Mouse (Mus musculus) myocyte (in vitro differentiated cells): ENCODE measurements around the gene Nkx2-2.

ENCODE experiments used
- CEBPB ChIP-seq: IDR thresholded peaks from 2 replicates; pipeline ENCODE4 v1.6.1; 2011; ENCODE audit warnings: mild to moderate bottlenecking, moderate library complexity; ENCODE audit not compliant: poor library complexity, insufficient read depth, severe bottlenecking
- E2F4 ChIP-seq: IDR thresholded peaks from one replicate; pipeline ENCODE4 v1.6.1; 2011; ENCODE audit warnings: mild to moderate bottlenecking, control low read depth, moderate library complexity; ENCODE audit not compliant: insufficient read depth
- POLR2A ChIP-seq: IDR thresholded peaks from one replicate; pipeline ENCODE4 v1.6.1; 2011; ENCODE audit warnings: low read depth, mild to moderate bottlenecking, control low read depth, moderate library complexity; ENCODE audit not compliant: insufficient read length
- SRF ChIP-seq: IDR thresholded peaks from one replicate; pipeline ENCODE4 v1.6.1; 2011; ENCODE audit warnings: low read depth; ENCODE audit not compliant: control insufficient read depth, insufficient read length
- TCF12 ChIP-seq: IDR thresholded peaks from one replicate; pipeline ENCODE4 v1.6.1; 2011; ENCODE audit warnings: mild to moderate bottlenecking, control low read depth; ENCODE audit not compliant: poor library complexity, insufficient read depth, severe bottlenecking
- USF1 ChIP-seq: IDR thresholded peaks from one replicate; pipeline ENCODE4 v1.6.1; 2011; ENCODE audit warnings: low read depth, mild to moderate bottlenecking, control low read depth, moderate library complexity

- TF ChIP-seq TCF12 (no peak), POLR2A (no peak), E2F4 (no peak), USF1 (no peak), SRF (no peak), CEBPB (no peak)
Measured at GRCm38 (mm10) chr2:147180649-147181303, 13.3 kb downstream of the Nkx2-2 start.
